Mouse (Mus musculus) ES-Bruce4 (cell line): ENCODE measurements around the gene Maml2. TPM values are rescaled to one million over a fixed set of nuclear protein-coding genes. Genes with fewer than 3 reads are reported as not detected.

Experiments
- H3K27ac ChIP-seq: 2 replicates; pipeline ENCODE4 v1.5.1; 2012; ENCODE audit warnings: low read length, inconsistent platforms; ENCODE audit not compliant: insufficient read depth
- H3K27me3 ChIP-seq: 2 replicates; pipeline ENCODE4 v1.6.1; 2012; ENCODE audit warnings: mild to moderate bottlenecking, low read length, inconsistent platforms; ENCODE audit not compliant: control insufficient read depth, poor library complexity, insufficient read depth, severe bottlenecking
- H3K36me3 ChIP-seq: 2 replicates; pipeline ENCODE4 v1.6.1; 2012; ENCODE audit warnings: inconsistent platforms, mild to moderate bottlenecking, low read length, moderate library complexity; ENCODE audit not compliant: control insufficient read depth, poor library complexity, insufficient read depth, severe bottlenecking
- H3K4me1 ChIP-seq: one replicate; pipeline ENCODE4 v1.8.1; 2011; ENCODE audit warnings: low read length; ENCODE audit not compliant: control insufficient read depth, insufficient read depth
- H3K4me3 ChIP-seq: 2 replicates; pipeline ENCODE4 v1.5.1; 2011; ENCODE audit warnings: low read depth, mild to moderate bottlenecking, low read length
- H3K9ac ChIP-seq: 2 replicates; pipeline ENCODE4 v1.6.1; 2012; ENCODE audit warnings: low read depth, mild to moderate bottlenecking, inconsistent platforms; ENCODE audit not compliant: poor library complexity, severe bottlenecking
- H3K9me3 ChIP-seq: replicated peaks from 2 replicates; pipeline ENCODE4 v1.6.1; 2012; ENCODE audit warnings: mild to moderate bottlenecking, low read length, inconsistent platforms; ENCODE audit not compliant: control insufficient read depth, poor library complexity, insufficient read depth, severe bottlenecking
- CTCF ChIP-seq: IDR thresholded peaks from one replicate; pipeline ENCODE4 v1.8.1; 2011; ENCODE audit warnings: low read depth, low read length
- EP300 ChIP-seq: IDR thresholded peaks from 2 replicates; pipeline ENCODE4 v1.6.1; 2011; ENCODE audit warnings: low read depth, low read length; ENCODE audit not compliant: insufficient read depth
- POLR2A ChIP-seq: IDR thresholded peaks from one replicate; pipeline ENCODE4 v1.8.1; 2011; ENCODE audit warnings: low read length; ENCODE audit not compliant: insufficient read depth
- polyA plus RNA-seq: library from polyadenylated mRNA; stranded (reverse); fragments of >200 nt; gene quantifications from 2 replicates; pipeline ENCODE4 v1.2.4, GENCODE M21; 2011; ENCODE audit warnings: low read depth; ENCODE audit not compliant: missing spikeins, insufficient read depth, insufficient read length

Maml2 gene
- polyA plus RNA-seq, 1 experiment = 1.4 TPM

- Histone ChIP-seq H3K36me3 (no peaks in the 10 kb centered on the region), H3K4me1 (no peaks in the 10 kb centered on the region)
- TF ChIP-seq EP300 = no peak
- no peak for TF ChIP-seq POLR2A
- no peak for TF ChIP-seq CTCF
Observed at GRCm38 (mm10) chr9:13522061-13522820, 224.5 kb downstream of the Maml2 start.

GRCm38 (mm10) chr9:13523046-13523445 is 225.3 kb downstream of the Maml2 start:
- no peak overlapping the region for H3K4me3 ChIP-seq
- H3K9me3 ChIP-seq = no peaks in the 10 kb centered on the region
- H3K9ac ChIP-seq = no peak overlapping the region
- no peaks in the 10 kb centered on the region for H3K36me3 ChIP-seq
- H3K4me1 ChIP-seq = no peaks in the 10 kb centered on the region
- TF ChIP-seq CTCF = no peak
- no peak for TF ChIP-seq POLR2A
- TF ChIP-seq EP300 = no peak
- H3K27ac ChIP-seq = no peak overlapping the region
- H3K27me3 ChIP-seq = no peaks in the 10 kb centered on the region

More at GRCm38 (mm10) chr9:13522061-13522820, 224.5 kb downstream of the Maml2 start:
- H3K9me3 ChIP-seq = no peaks in the 10 kb centered on the region
- H3K4me3 ChIP-seq = no peak overlapping the region
- no peak overlapping the region for H3K9ac ChIP-seq
- H3K27ac ChIP-seq = no peak overlapping the region
- no peaks in the 10 kb centered on the region for H3K27me3 ChIP-seq

GRCm38 (mm10) chr9:13525075-13525474 is 227.3 kb downstream of the Maml2 start:
- no peaks in the 10 kb centered on the region for H3K9me3 ChIP-seq
- no peaks in the 10 kb centered on the region for H3K4me1 ChIP-seq
- H3K36me3 ChIP-seq = no peaks in the 10 kb centered on the region
- no peak overlapping the region for H3K9ac ChIP-seq
- H3K27me3 ChIP-seq = no peaks in the 10 kb centered on the region
- no peak overlapping the region for H3K27ac ChIP-seq
- H3K4me3 ChIP-seq = no peak overlapping the region
- no peak for TF ChIP-seq CTCF
- no peak for TF ChIP-seq EP300
- TF ChIP-seq POLR2A = no peak

GRCm38 (mm10) chr9:13525561-13526255 is 228.0 kb downstream of the Maml2 start:
- H3K27ac ChIP-seq = no peak overlapping the region
- H3K4me3 ChIP-seq = no peak overlapping the region
- no peak overlapping the region for H3K9ac ChIP-seq
- H3K27me3 ChIP-seq = no peaks in the 10 kb centered on the region
- TF ChIP-seq POLR2A = no peak
- TF ChIP-seq EP300 = no peak
- no peak for TF ChIP-seq CTCF
- H3K36me3 ChIP-seq = no peaks in the 10 kb centered on the region
- H3K9me3 ChIP-seq = no peaks in the 10 kb centered on the region
- H3K4me1 ChIP-seq = no peaks in the 10 kb centered on the region

- H3K27me3 ChIP-seq = no peaks in the 10 kb centered on the region
- TF ChIP-seq CTCF (no peak), EP300 (no peak), POLR2A (no peak)
- no peaks in the 10 kb centered on the region for H3K36me3 ChIP-seq
- no peak overlapping the region for H3K4me3 ChIP-seq
- H3K27ac ChIP-seq = no peak overlapping the region
- H3K4me1 ChIP-seq = no peaks in the 10 kb centered on the region
- no peaks in the 10 kb centered on the region for H3K9me3 ChIP-seq
- no peak overlapping the region for H3K9ac ChIP-seq
Observed at GRCm38 (mm10) chr9:13530575-13530974, 232.8 kb downstream of the Maml2 start.
